Mouse (Mus musculus) E14TG2a.4 (cell line): Measurements from ENCODE around the gene Tgfbrap1.

Source experiments
- CTCF ChIP-seq: conservative IDR thresholded peaks from 2 replicates; pipeline ENCODE4 v1.5.1; 2014; ENCODE audit warnings: low read length
- POU5F1 ChIP-seq: IDR thresholded peaks from 2 replicates; pipeline ENCODE4 v1.6.1; 2014; ENCODE audit warnings: low read length, borderline replicate concordance

GRCm38 (mm10) chr1:43072561-43072960 is 25.9 kb downstream of the Tgfbrap1 start:
- TF ChIP-seq CTCF (no peak), POU5F1 (no peak)
